Mouse (Mus musculus) olfactory bulb, adult 2 months (tissue): ENCODE measurements around the gene Akr1a1.

ENCODE experiments used
- CTCF ChIP-seq: fragments of 200-500 bp; IDR thresholded peaks from 2 replicates; pipeline ENCODE4 v1.5.1; 2012; ENCODE audit warnings: low read depth, mild to moderate bottlenecking, low read length, moderate library complexity; ENCODE audit not compliant: insufficient read depth
- POLR2A ChIP-seq: fragments of 200-500 bp; IDR thresholded peaks from 2 replicates; pipeline ENCODE4 v1.6.1; 2012; ENCODE audit warnings: mild to moderate bottlenecking, low read depth, low read length, moderate library complexity; ENCODE audit not compliant: insufficient read depth

- no peak for TF ChIP-seq POLR2A
- no peak for TF ChIP-seq CTCF
Observed at GRCm38 (mm10) chr4:116655100-116655499, 3.6 kb upstream of the Akr1a1 start.
